In the genomic region with DNA sequence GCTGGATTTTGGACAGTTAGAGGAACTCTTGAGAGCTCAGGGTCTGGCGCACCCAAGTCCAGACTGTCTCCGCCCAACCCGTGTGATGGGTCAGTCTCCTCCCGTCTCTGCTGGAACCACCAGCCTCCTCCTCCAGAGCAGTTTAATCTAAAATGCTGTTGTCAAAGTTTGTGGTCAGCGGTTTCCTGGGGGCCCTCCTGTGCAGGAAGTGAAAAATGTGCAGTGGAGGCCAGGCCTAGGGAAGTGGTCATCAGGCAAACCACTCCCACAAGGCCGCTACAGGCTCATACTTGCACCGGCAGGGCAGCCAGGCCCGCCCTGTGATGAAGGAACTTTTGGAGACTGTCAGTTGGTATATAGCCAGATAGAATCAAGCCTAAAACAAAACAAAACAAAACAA, we compare ENCODE assay signal across 8 mouse cellular contexts. TPM values are rescaled to one million over a fixed set of nuclear protein-coding genes. Genes with fewer than 3 reads are reported as not detected.
DNase-seq lines count a peak whose midpoint lies in the region; ATAC-seq and TF ChIP-seq lines count a peak whose summit lies in the region.

No protein-coding gene starts in this region.

- TF ChIP-seq CTCF in left cerebral cortex, adult 2 months (IDR thresholded peaks at IDR 0.05) = no peak

- H3K9ac ChIP-seq in intestine, embryonic 16.5 days (ENCODE audit: low read depth, low read length) = no peak overlapping the region
- H3K9ac ChIP-seq in intestine, embryonic 15.5 days = no peak overlapping the region
- no peak overlapping the region for H3K9ac ChIP-seq in heart, embryonic 15.5 days
- no peak overlapping the region for H3K9ac ChIP-seq in liver, embryonic 15.5 days
- no peak overlapping the region for H3K9ac ChIP-seq in stomach, embryonic 15.5 days

- no peak overlapping the region for H3K4me2 ChIP-seq in intestine, embryonic 16.5 days (ENCODE audit: low read depth, low read length)
- no peak overlapping the region for H3K4me2 ChIP-seq in intestine, embryonic 15.5 days (replicated peaks)
- no peak overlapping the region; the same call in 1 of the 2 replicates for H3K4me2 ChIP-seq in heart, embryonic 15.5 days
- 0 out of 2 replicates have a peak overlapping the region, but pooled peaks have one; percentile 63 for H3K4me2 ChIP-seq in liver, embryonic 15.5 days
- no peak overlapping the region for H3K4me2 ChIP-seq in stomach, embryonic 15.5 days

- no peak for ATAC-seq in intestine, embryonic 16.5 days
- ATAC-seq in intestine, embryonic 15.5 days = no peak
- ATAC-seq in heart, embryonic 15.5 days (replicated peaks; ENCODE audit: insufficient number of reproducible peaks, insufficient read depth, low FRiP score, low read depth) = no peak
- peak; percentile 10; the same call in 1 of the 2 replicates for ATAC-seq in liver, embryonic 15.5 days (ENCODE audit: insufficient read depth)
- ATAC-seq in stomach, embryonic 15.5 days (ENCODE audit: insufficient read depth, low FRiP score, low read depth) = no peak

- DNase-seq in left cerebral cortex, adult 2 months (ENCODE audit: extremely low spot score in 1 of 2, low spot score in 2 of 2) = no peak
- no peak for DNase-seq in c-Kit-positive CD71-positive TER-119-positive erythroid progenitor cells, embryonic 14.5 days (ENCODE audit: low spot score)
- no peak for DNase-seq in frontal cortex, postnatal 10 days (ENCODE audit: low spot score in 2 of 2)

- H3K27me3 ChIP-seq in intestine, embryonic 16.5 days (replicated peaks; ENCODE audit: control insufficient read depth, insufficient read depth, low read length) = no peaks in the 10 kb centered on the region
- H3K27me3 ChIP-seq in intestine, embryonic 15.5 days (replicated peaks) = no peaks in the 10 kb centered on the region
- no peaks in the 10 kb centered on the region for H3K27me3 ChIP-seq in heart, embryonic 15.5 days
- peaks cover 51% of the 10 kb centered on the region for H3K27me3 ChIP-seq in liver, embryonic 15.5 days
- no peaks in the 10 kb centered on the region for H3K27me3 ChIP-seq in stomach, embryonic 15.5 days (replicated peaks)

- peaks cover 39% of the 10 kb centered on the region for H3K4me1 ChIP-seq in intestine, embryonic 16.5 days (ENCODE audit: control insufficient read depth, insufficient read depth, low read length)
- peaks cover 37% of the 10 kb centered on the region for H3K4me1 ChIP-seq in intestine, embryonic 15.5 days (replicated peaks)
- peaks cover 49% of the 10 kb centered on the region for H3K4me1 ChIP-seq in heart, embryonic 15.5 days (replicated peaks)
- peaks cover 57% of the 10 kb centered on the region for H3K4me1 ChIP-seq in liver, embryonic 15.5 days (replicated peaks)
- H3K4me1 ChIP-seq in stomach, embryonic 15.5 days = peaks cover 39% of the 10 kb centered on the region

- 75% methylated on average over 8 of the region's 8 CpGs for WGBS in intestine, embryonic 16.5 days
- WGBS in intestine, embryonic 15.5 days = 67% methylated on average over 8 of the region's 8 CpGs
- WGBS in heart, embryonic 15.5 days = 67% methylated on average over 8 of the region's 8 CpGs
- WGBS in liver, embryonic 15.5 days (ENCODE audit: insufficient replicate concordance) = 14% methylated on average over 8 of the region's 8 CpGs
- 66% methylated on average over 8 of the region's 8 CpGs for WGBS in stomach, embryonic 15.5 days

- H3K36me3 ChIP-seq in intestine, embryonic 16.5 days (ENCODE audit: control insufficient read depth, insufficient read depth, low read length) = no peaks in the 10 kb centered on the region
- H3K36me3 ChIP-seq in intestine, embryonic 15.5 days = no peaks in the 10 kb centered on the region
- 0 out of 2 replicates have a peak, but pooled peaks cover 4% of the 10 kb centered on the region for H3K36me3 ChIP-seq in heart, embryonic 15.5 days
- no peaks in the 10 kb centered on the region for H3K36me3 ChIP-seq in liver, embryonic 15.5 days (replicated peaks)
- no peaks in the 10 kb centered on the region for H3K36me3 ChIP-seq in stomach, embryonic 15.5 days

- 0 out of 2 replicates have a peak overlapping the region, but pooled peaks have one; percentile 12 for H3K27ac ChIP-seq in intestine, embryonic 16.5 days (ENCODE audit: low read length)
- no peak overlapping the region for H3K27ac ChIP-seq in intestine, embryonic 15.5 days
- peak overlapping the region; percentile 91; the same call in 1 of the 2 replicates for H3K27ac ChIP-seq in heart, embryonic 15.5 days
- H3K27ac ChIP-seq in liver, embryonic 15.5 days (replicated peaks) = no peak overlapping the region
- peak overlapping the region; percentile 51; the same call in 1 of the 2 replicates for H3K27ac ChIP-seq in stomach, embryonic 15.5 days
- H3K27ac ChIP-seq in left cerebral cortex, adult 2 months = no peak overlapping the region

- H3K9me3 ChIP-seq in intestine, embryonic 16.5 days (ENCODE audit: control insufficient read depth, low read length) = no peaks in the 10 kb centered on the region; the same call in 1 of the 2 replicates
- H3K9me3 ChIP-seq in intestine, embryonic 15.5 days = no peaks in the 10 kb centered on the region
- H3K9me3 ChIP-seq in heart, embryonic 15.5 days (replicated peaks) = no peaks in the 10 kb centered on the region
- H3K9me3 ChIP-seq in liver, embryonic 15.5 days (replicated peaks) = no peaks in the 10 kb centered on the region
- no peaks in the 10 kb centered on the region for H3K9me3 ChIP-seq in stomach, embryonic 15.5 days

- intact Hi-C loops in left cerebral cortex, adult 2 months (cut with DNase I) = no loop called here

- H3K4me3 ChIP-seq in intestine, embryonic 16.5 days (ENCODE audit: low read length) = no peak overlapping the region
- no peak overlapping the region for H3K4me3 ChIP-seq in intestine, embryonic 15.5 days (replicated peaks)
- no peak overlapping the region for H3K4me3 ChIP-seq in heart, embryonic 15.5 days
- no peak overlapping the region for H3K4me3 ChIP-seq in liver, embryonic 15.5 days (replicated peaks)
- no peak overlapping the region for H3K4me3 ChIP-seq in stomach, embryonic 15.5 days (replicated peaks)
- no peak overlapping the region for H3K4me3 ChIP-seq in left cerebral cortex, adult 2 months

RNA-seq across cellular contexts. Expression of gene Plekhg3, which starts 6.7 kb away (rescaled TPM):
- polyA plus RNA-seq in intestine, embryonic 16.5 days (2015; fragmentation: Nextera tagmentation; extraction: Ambion mirVana) = 8.8 and 9.3 TPM in 2 replicates
- polyA plus RNA-seq in intestine, embryonic 15.5 days (2015; fragmentation: Nextera tagmentation; extraction: Ambion mirVana) = 9.5 and 11.2 TPM in 2 replicates
- 7.1 and 11.1 TPM in 2 replicates for polyA plus RNA-seq in heart, embryonic 15.5 days (2015; fragmentation: Nextera tagmentation; extraction: Ambion mirVana)
- 3.3 and 4.1 TPM in 2 replicates for polyA plus RNA-seq in liver, embryonic 15.5 days (2015; fragmentation: Nextera tagmentation; extraction: Ambion mirVana)
- 11.5 and 13.9 TPM in 2 replicates for polyA plus RNA-seq in stomach, embryonic 15.5 days (2015; fragmentation: Nextera tagmentation; extraction: Ambion mirVana)
- 10 to 100 TPM; 15.0 to 15.2 TPM for total RNA-seq in left cerebral cortex, adult 2 months (2021)

Comparison
In these comparisons a context has a peak if more than half of its experiments do, and no peak if none do; other contexts are left out.
1. H3K27ac ChIP-seq: peak in intestine, embryonic 16.5 days (single experiment), heart, embryonic 15.5 days (single experiment) and stomach, embryonic 15.5 days (single experiment); none in intestine, embryonic 15.5 days (single experiment), liver, embryonic 15.5 days (single experiment) and left cerebral cortex, adult 2 months (single experiment).